Mouse (Mus musculus): ENCODE results near the gene Dusp1.

DNA sequence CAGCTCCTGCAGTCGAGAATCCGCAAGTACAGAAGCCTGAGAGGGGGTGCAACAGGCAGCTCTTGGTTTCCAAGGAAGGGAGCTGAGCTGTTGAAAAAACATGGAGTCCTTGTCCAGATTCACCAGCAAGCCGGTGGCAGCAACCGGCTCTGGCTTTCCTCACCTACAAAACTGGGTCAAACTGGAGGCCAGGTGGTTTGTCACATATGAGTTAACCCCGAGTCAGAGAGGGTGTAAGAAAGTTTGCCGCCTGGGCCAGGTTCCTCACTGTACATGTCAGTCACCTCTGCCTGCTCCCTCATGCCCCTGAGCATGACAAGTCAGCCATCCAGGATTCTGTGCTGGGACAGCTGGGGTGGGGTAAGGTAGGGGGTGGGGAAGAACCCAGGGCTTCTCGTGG lies 16.2 kb upstream of the Dusp1 start:
- TF ChIP-seq REST (IDR thresholded peaks at IDR 0.05; ENCODE audit: insufficient read depth, insufficient read length) (no peak), MYOD1 (IDR thresholded peaks at IDR 0.05; ENCODE audit: control insufficient read depth in 1 of 3, insufficient read length in 2 of 3, low read depth in 2 of 3) (no peak), TCF12 (IDR thresholded peaks at IDR 0.05; ENCODE audit: insufficient read depth, poor library complexity, severe bottlenecking) (no peak), USF1 (IDR thresholded peaks at IDR 0.05; ENCODE audit: low read depth) (no peak)

All from myocyte (in vitro differentiated cells).